Mouse (Mus musculus) cerebellum, adult (tissue): Measurements from ENCODE around the gene Commd9.

Experiments
- ATAC-seq: cut with Nextera tagmentation; 2 replicates; pipeline ENCODE4 v1.9.2; 2017; ENCODE audit warnings: mild to moderate bottlenecking, moderate library complexity, mixed read lengths; ENCODE audit not compliant: insufficient number of reproducible peaks, low FRiP score, low TSS enrichment

The Commd9 gene

DNA sequence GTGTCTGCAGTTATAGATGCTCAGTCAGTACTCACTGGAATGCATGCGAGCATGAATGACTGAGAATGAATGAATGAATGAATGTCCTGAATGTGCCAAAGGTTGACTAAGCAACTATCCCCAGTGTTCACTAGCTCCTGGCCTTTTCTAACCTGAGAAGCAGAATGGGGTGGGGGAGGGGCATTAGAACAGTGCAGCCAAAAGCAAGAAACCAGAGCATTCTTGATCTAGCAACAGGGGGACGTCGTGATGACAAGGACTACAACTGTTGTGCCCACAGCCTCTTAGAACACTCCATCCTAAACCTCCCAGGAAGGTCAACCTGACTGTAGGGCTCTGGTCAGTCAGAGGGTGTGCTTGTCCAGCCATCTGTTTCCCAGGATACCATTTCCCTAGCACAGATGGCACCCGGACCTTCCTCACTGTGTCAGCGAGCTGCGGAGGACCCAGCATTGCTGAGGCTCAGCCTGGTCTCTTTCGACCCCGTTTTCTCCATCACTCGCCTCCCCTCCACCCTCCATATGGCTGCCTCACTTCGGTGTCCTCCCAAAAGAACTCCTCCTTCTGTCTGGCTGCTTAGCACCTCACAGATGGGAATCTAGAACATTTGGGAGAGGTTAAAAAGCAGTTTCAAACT, 21.5 kb downstream of the Commd9 start:
- peak; percentile 83 for ATAC-seq

GRCm38 (mm10) chr2:101908773-101909172, 22.7 kb downstream of the Commd9 start:
- no peak for ATAC-seq

GRCm38 (mm10) chr2:101909326-101910080, 23.5 kb downstream of the Commd9 start:
- ATAC-seq = peak; percentile 6; the same call in 1 of the 2 replicates

DNA sequence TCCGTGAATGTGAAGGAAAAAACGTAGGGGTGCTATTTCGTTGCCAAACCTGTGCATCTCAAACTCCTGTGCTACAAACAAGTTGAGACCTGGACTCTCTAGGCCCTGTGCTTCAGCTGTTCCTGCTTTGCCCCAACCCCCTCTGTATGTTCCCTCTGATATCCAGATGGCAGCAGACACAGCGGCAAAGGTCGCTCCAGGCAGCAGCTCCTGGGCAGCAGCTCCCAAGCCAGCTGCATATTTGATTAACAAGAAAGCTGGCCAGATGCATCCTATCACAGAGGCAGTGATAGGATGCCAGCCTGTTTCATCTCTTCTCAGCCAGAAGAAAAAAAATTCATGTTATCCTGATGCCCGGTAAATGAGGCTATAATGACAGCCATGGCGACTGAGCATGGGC, 32.5 kb downstream of the Commd9 start:
- no peak for ATAC-seq

- no peak for ATAC-seq
Measured at GRCm38 (mm10) chr2:101920136-101920554, 34.1 kb downstream of the Commd9 start.

- no peak for ATAC-seq
Measured at GRCm38 (mm10) chr2:101922302-101922701, 36.3 kb downstream of the Commd9 start.

DNA sequence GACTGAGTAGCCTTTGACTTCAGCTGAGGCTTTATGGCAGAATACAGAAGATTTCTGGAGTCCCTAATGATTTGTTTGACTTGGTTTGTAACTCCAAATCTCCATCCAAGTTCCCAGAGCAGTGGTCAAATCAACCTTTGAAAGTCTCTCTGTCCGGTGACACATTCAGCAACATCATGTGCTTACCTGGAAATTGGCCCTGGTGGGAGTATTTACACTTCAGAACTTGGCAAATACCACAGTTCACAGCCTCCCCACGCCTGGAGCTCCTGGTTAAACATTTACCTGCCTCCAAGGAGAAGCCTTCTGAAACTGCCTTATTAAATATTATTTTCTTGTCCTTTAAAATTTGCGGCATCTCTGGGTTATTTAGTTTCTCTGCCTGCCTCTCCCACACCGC, 37.1 kb downstream of the Commd9 start:
- no peak for ATAC-seq

DNA sequence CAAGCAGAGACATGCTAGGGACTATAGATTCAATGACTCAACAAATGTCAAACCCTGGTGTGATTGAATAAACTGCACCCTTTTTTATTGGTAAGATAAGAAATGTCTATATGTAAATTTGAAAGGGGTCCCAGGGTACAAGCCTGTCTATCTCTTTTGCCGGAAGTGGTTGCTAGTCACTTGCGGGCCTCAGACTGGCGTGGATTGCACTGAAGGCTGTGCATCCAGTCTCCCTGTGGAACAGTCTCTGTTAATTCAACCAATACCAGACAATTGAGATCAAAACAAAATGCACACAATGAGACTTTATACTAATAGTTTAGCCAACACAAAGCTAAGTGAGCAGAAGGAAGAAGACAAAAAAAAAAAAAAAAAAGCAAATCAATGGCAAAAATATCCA, 39.1 kb downstream of the Commd9 start:
- no peak for ATAC-seq

- no peak for ATAC-seq
Measured at GRCm38 (mm10) chr2:101925591-101926188, 39.6 kb downstream of the Commd9 start.

- peak; percentile 80 for ATAC-seq
Measured at GRCm38 (mm10) chr2:101932169-101932936, 46.3 kb downstream of the Commd9 start.

DNA sequence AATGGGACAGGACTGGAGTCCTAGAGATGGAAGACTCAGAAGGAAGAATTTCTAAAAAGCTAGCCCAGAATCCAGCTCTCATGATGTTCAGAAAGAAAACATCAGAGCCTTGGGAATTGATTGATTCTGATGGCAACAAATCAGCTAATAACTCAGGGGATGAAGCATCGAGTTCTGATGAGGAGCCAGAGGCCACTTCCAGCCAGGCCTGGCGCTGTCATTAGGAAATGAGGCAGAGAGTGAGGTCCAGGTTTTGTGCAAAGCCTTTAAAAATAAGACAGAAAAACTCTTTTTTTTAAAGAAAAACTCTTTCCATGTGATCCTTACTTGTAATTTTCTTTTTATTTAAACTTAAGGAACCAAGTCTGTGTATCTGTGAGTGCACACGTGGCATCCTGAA, 47.3 kb downstream of the Commd9 start:
- ATAC-seq = no peak

DNA sequence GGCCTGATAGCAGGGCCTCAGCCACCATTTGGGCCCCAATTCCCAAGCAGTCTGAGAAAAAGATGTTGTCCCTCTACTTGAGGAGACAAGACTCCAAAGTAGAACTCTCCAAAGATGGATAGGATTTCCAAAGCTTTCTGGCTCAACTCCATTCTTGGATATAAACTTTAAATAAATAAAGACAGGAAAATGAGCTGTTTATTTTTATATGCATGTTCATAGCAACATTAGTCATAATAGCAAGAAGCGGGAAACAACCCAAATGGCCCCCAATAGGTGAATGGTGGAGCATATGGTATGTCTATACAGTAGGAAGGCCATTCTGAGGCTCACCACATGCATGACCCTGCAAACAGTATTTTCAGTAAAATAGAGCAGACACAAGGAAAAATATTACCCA, 49.0 kb downstream of the Commd9 start:
- ATAC-seq = no peak

DNA sequence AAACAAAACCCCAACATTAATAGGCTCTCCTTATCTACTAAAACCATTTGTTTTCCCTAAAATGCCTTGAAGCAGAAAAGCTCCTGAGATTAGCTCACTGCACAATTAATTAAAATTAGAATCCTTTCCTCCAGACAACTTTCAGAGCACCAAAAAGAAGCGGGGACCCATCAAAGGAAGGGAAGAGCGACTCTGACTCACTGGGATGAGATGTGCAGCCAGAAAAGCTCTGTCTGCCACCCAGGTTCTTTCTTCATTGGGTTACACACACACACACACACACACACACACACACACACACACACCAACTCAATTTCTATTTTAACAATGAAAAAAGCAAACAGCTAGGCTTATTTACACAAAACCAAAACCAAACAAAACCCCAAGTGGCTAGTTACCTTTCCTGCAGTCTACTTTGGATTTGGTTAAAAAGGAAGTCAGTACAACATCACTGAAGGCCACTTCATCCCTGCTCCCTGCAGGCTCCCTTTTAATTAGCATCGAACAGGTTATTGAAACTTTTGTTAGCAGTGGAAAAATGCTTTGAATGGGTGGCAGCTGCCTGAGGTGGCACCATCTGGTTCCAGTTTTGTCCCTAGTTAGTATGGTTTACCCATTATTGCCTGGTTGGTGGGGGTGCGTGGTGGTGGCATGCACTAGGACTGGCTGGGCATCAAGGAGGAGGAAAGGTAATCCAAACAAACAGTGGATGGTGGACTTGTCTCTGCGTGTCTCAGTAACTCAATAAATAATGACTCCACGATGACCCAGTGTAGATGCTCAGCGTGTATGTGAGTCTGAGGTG, 64.9 kb downstream of the Commd9 start:
- no peak for ATAC-seq
